Mouse (Mus musculus): Measurements from ENCODE around the gene Zbtb38.

DNA sequence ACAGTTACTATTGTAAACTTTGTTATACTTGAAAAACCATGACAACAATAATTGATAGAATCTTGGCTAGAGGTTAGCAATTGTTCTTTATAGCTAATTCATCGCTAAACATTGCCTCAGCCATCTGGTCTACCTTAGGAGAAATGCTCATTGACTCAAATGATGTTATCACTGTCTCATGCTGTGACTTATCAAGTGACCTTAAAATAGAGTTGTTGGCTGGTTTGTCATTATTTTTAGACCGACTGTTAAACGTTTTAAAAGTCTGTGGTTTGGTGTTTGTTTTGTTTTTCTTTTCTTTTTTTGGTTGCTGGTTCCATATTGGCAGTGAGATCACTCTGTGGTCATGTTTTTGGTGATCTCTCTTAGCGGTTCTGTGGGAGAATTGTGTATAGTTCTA is 99.1 kb downstream of the Zbtb38 start:
- no peak for TF ChIP-seq POLR2A (IDR thresholded peaks at IDR 0.05; ENCODE audit: insufficient read depth, low read length)
- no peak for TF ChIP-seq CTCF (IDR thresholded peaks at IDR 0.05; ENCODE audit: low read depth, low read length)

All from ES-Bruce4 (cell line).